In genomic region chr16:36941137-36941727, GRCm38 (mm10) we compare ENCODE assay signal across 11 mouse cellular contexts. TPM values are rescaled to one million over a fixed set of nuclear protein-coding genes. Genes with fewer than 3 reads are reported as not detected.
A peak's percentile ranks its signal among the peaks of the same experiment; 100 is the strongest.
DNase-seq lines count a peak whose midpoint lies in the region; ATAC-seq and TF ChIP-seq lines count a peak whose summit lies in the region.
"Had no signal": no experiment of that assay in that cellular context is flagged by ENCODE, and none has a peak within 500 bp of the region (broad histone marks: within the 10 kb centered on the region; RNA-seq: fewer than 3 reads in every experiment).

No protein-coding gene starts in this region.

- H3K9me3 ChIP-seq in CH12.LX (replicated peaks; ENCODE audit: low read length), result no peaks in the 10 kb centered on the region
- H3K9me3 ChIP-seq: embryonic facial prominence, embryonic 10.5 days; midbrain, embryonic 13.5 days had no signal

- H3K27ac ChIP-seq in CH12.LX (ENCODE audit: insufficient read depth, low read depth), result peak overlapping the region; percentile 64
- H3K27ac ChIP-seq: embryonic facial prominence, embryonic 10.5 days; midbrain, embryonic 13.5 days had no signal

- no peak for TF ChIP-seq CTCF in CH12.LX (conservative IDR thresholded peaks at IDR 0.05 in 1 of 2, IDR thresholded peaks at IDR 0.05 in 1 of 2; ENCODE audit: low read depth in 2 of 2, low read length in 2 of 2)

- H3K9ac ChIP-seq in CH12.LX (ENCODE audit: insufficient read depth, low read depth), result peak overlapping the region; percentile 49
- H3K9ac ChIP-seq: midbrain, embryonic 13.5 days had no signal

- dilution Hi-C loops in CH12.LX (cut with MboI; ENCODE audit: extremely low pct_ligation_motif_present, extremely low pct_unique_long_range_greater_than_20kb, low sequenced_read_pairs), result no loop called here

- peak; percentile 99 for TF ChIP-seq EP300 in CH12.LX (IDR thresholded peaks at IDR 0.05; ENCODE audit: low read length)

- H3K79me2 ChIP-seq in CH12.LX (replicated peaks; ENCODE audit: control insufficient read depth, extremely low read depth, insufficient read depth, poor library complexity, severe bottlenecking), result peaks cover 56% of the 10 kb centered on the region

- peak; percentile 61 for TF ChIP-seq POLR2A in CH12.LX (IDR thresholded peaks at IDR 0.05; ENCODE audit: low read depth, low read length)

- peak; percentile 92 for ATAC-seq in granulocyte monocyte progenitor cell, adult 5-6 weeks (replicated peaks; ENCODE audit: poor library complexity, severe bottlenecking)
- peak; percentile 35; the same call in 1 of the 2 replicates for ATAC-seq in megakaryocyte-erythroid progenitor cell, adult 5-6 weeks (replicated peaks; ENCODE audit: low FRiP score, low TSS enrichment, poor library complexity, severe bottlenecking)
- ATAC-seq: midbrain, embryonic 13.5 days; Patski had no signal

- H3K4me1 ChIP-seq in CH12.LX (ENCODE audit: control insufficient read depth in 1 of 2, insufficient read depth in 2 of 2), result peaks cover 23 to 83% of the 10 kb centered on the region in 2 experiments

- peaks cover 41 to 75% of the 10 kb centered on the region in 2 experiments for H3K36me3 ChIP-seq in CH12.LX (replicated peaks in 1 of 2; ENCODE audit: control insufficient read depth in 1 of 2, insufficient read depth in 1 of 2, low read length in 1 of 2)
- H3K36me3 ChIP-seq: embryonic facial prominence, embryonic 10.5 days; midbrain, embryonic 13.5 days had no signal

- TF ChIP-seq RAD21 in CH12.LX (IDR thresholded peaks at IDR 0.05; ENCODE audit: low read depth, low read length), result no peak

- H3K4me3 ChIP-seq in CH12.LX (replicated peaks in 1 of 3; ENCODE audit: low read depth in 2 of 3, low read length in 2 of 3, poor library complexity in 1 of 3), result peak overlapping the region in 2 of 3 experiments; percentile 11 to 14
- H3K4me3 ChIP-seq: embryonic facial prominence, embryonic 10.5 days; midbrain, embryonic 13.5 days had no signal

- no peaks in the 10 kb centered on the region for H3K27me3 ChIP-seq in CH12.LX (replicated peaks)
- H3K27me3 ChIP-seq: midbrain, embryonic 13.5 days; Patski had no signal

- in situ Hi-C loops in CH12.LX (cut with MboI; ENCODE audit: low pct_ligation_motif_present, low pct_unique_long_range_greater_than_20kb, low sequenced_read_pairs), result no loop called here

- DNase-seq in kidney, postnatal 10 days, result peak; percentile 18
- DNase-seq in kidney, adult 18-20 months, result no peak
- peak; percentile 98 for DNase-seq in CH12.LX (ENCODE audit: extremely low read depth)
- no peak for DNase-seq in left cerebral cortex, adult 8-10 months (ENCODE audit: low spot score in 2 of 2)
- DNase-seq in cerebellum, postnatal 36 days, result no peak
- DNase-seq in layer of hippocampus, adult 11-12 months (ENCODE audit: low spot score), result no peak

- peak overlapping the region; percentile 79 for H3K4me2 ChIP-seq in CH12.LX (ENCODE audit: insufficient read depth, low read depth, poor library complexity, severe bottlenecking)
- H3K4me2 ChIP-seq: midbrain, embryonic 13.5 days had no signal

TF ChIP-seq in CH12.LX, 34 proteins besides CTCF, POLR2A, EP300 and RAD21:
- TF ChIP-seq SMC3 (IDR thresholded peaks at IDR 0.05; ENCODE audit: low read depth, low read length), result peak; percentile 6; the same call in 1 of the 2 replicates
- TF ChIP-seq E2F4 (IDR thresholded peaks at IDR 0.05; ENCODE audit: insufficient replicate concordance, low read depth, low read length), result no peak
- peak; percentile 91 for TF ChIP-seq CHD2 (IDR thresholded peaks at IDR 0.05; ENCODE audit: low read length)
- peak; percentile 92 for TF ChIP-seq ETS1 (conservative IDR thresholded peaks at IDR 0.05; ENCODE audit: low read depth, low read length)
- TF ChIP-seq RCOR1 (conservative IDR thresholded peaks at IDR 0.05; ENCODE audit: low read depth, low read length), result peak; percentile 97
- TF ChIP-seq KAT2A (IDR thresholded peaks at IDR 0.05; ENCODE audit: insufficient replicate concordance, low read length), result no peak
- peak; percentile 97 for TF ChIP-seq SIN3A (IDR thresholded peaks at IDR 0.05; ENCODE audit: low read length)
- peak; percentile 87; the same call in 1 of the 2 replicates for TF ChIP-seq MAZ (IDR thresholded peaks at IDR 0.05; ENCODE audit: low read depth, low read length)
- TF ChIP-seq ZMIZ1 (IDR thresholded peaks at IDR 0.05; ENCODE audit: low read depth, low read length), result peak; percentile 62; the same call in 1 of the 2 replicates
- peak; percentile 84; the same call in 1 of the 2 replicates for TF ChIP-seq CHD1 (IDR thresholded peaks at IDR 0.05; ENCODE audit: low read depth, low read length)
- 0 out of 2 replicates have a peak, but pooled peaks have one; percentile 44 for TF ChIP-seq POLR2AphosphoS2 (IDR thresholded peaks at IDR 0.05; ENCODE audit: low read depth, low read length)
- 0 out of 2 replicates have a peak, but pooled peaks have one; percentile 36 for TF ChIP-seq MAX (IDR thresholded peaks at IDR 0.05; ENCODE audit: low read length)
- TF ChIP-seq JUN (IDR thresholded peaks at IDR 0.05; ENCODE audit: insufficient read depth, low read depth, low read length), result peak; percentile 98
- no peak for TF ChIP-seq GABPA (IDR thresholded peaks at IDR 0.05; ENCODE audit: insufficient replicate concordance, low read depth, low read length)
- TF ChIP-seq NRF1 (IDR thresholded peaks at IDR 0.05; ENCODE audit: low read depth, low read length), result 0 out of 2 replicates have a peak, but pooled peaks have one; percentile 18
- TF ChIP-seq USF2 (conservative IDR thresholded peaks at IDR 0.05; ENCODE audit: low read depth, low read length), result no peak
- peak; percentile 87 for TF ChIP-seq BHLHE40 (IDR thresholded peaks at IDR 0.05; ENCODE audit: low read depth, low read length)
- TF ChIP-seq PAX5 (IDR thresholded peaks at IDR 0.05; ENCODE audit: low read length), result no peak
- TF ChIP-seq MYC (IDR thresholded peaks at IDR 0.05; ENCODE audit: low read depth, low read length), result peak; percentile 77; the same call in 1 of the 2 replicates
- peak; percentile 95 for TF ChIP-seq MXI1 (IDR thresholded peaks at IDR 0.05; ENCODE audit: low read depth, low read length)
- TF ChIP-seq TBP (conservative IDR thresholded peaks at IDR 0.05; ENCODE audit: low read depth, low read length), result peak; percentile 74
- TF ChIP-seq MEF2A (IDR thresholded peaks at IDR 0.05; ENCODE audit: borderline replicate concordance, low read depth, low read length), result peak; percentile 95
- no peak for TF ChIP-seq UBTF (IDR thresholded peaks at IDR 0.05; ENCODE audit: low read depth, low read length)
- no peak for TF ChIP-seq ZNF384 (IDR thresholded peaks at IDR 0.05; ENCODE audit: low read depth, low read length)
- TF ChIP-seq NELFE (IDR thresholded peaks at IDR 0.05; ENCODE audit: low read depth, low read length), result peak; percentile 16; the same call in 1 of the 2 replicates
- peak; percentile 100 for TF ChIP-seq IRF4 (IDR thresholded peaks at IDR 0.05; ENCODE audit: low read depth, low read length)
- TF ChIP-seq USF1 (IDR thresholded peaks at IDR 0.05; ENCODE audit: low read depth, low read length), result no peak
- TF ChIP-seq HCFC1 (IDR thresholded peaks at IDR 0.05; ENCODE audit: low read depth, low read length), result peak; percentile 67
- TF ChIP-seq MAFK (IDR thresholded peaks at IDR 0.05; ENCODE audit: insufficient replicate concordance, low read length), result peak; percentile 77; the same call in 1 of the 2 replicates
- peak; percentile 100 for TF ChIP-seq JUND (conservative IDR thresholded peaks at IDR 0.05; ENCODE audit: low read depth, low read length)
- no peak for TF ChIP-seq ZC3H11A (IDR thresholded peaks at IDR 0.05; ENCODE audit: low read depth, low read length)
- TF ChIP-seq ZKSCAN1 (IDR thresholded peaks at IDR 0.05; ENCODE audit: borderline replicate concordance, low read depth, low read length), result no peak
- TF ChIP-seq TCF12 (IDR thresholded peaks at IDR 0.05; ENCODE audit: low read depth, low read length), result peak; percentile 93
- TF ChIP-seq ELF1 (IDR thresholded peaks at IDR 0.05; ENCODE audit: low read depth, low read length), result peak; percentile 78
TF ChIP-seq in CH12.LX: peak in this region for 24.

RNA-seq across cellular contexts. Expression of gene Hcls1, which starts 6.4 kb away (rescaled TPM):
- total RNA-seq in CH12.LX (2012; rRNA removed), result 302 and 332 TPM in 2 replicates
- 206 and 222 TPM in 2 replicates for total RNA-seq in CH12.LX (2014; rRNA removed)
- 537 and 750 TPM in 2 replicates for polyA plus RNA-seq in CH12.LX (2012; ENCODE audit: insufficient read length, low read depth)
- total RNA-seq in granulocyte monocyte progenitor cell, adult 5-6 weeks (2014; fragmentation: Nextera tagmentation), result 61.8 and 73.6 TPM in 2 replicates
- 110 and 125 TPM in 2 replicates for total RNA-seq in granulocyte monocyte progenitor cell, adult 5-6 weeks (2017)
- 31.7 and 39.9 TPM in 2 replicates for total RNA-seq in megakaryocyte-erythroid progenitor cell, adult 5-6 weeks (2014; fragmentation: Nextera tagmentation)
- total RNA-seq in megakaryocyte-erythroid progenitor cell, adult 5-6 weeks (2017), result 66.9 and 104 TPM in 2 replicates
- 10 to 100 TPM in 2 of 4 experiments, 1 to 10 TPM in 2; 3.6 to 13.4 (median 8.9) TPM for total RNA-seq in left cerebral cortex, adult 8-10 months (2022)
- polyA plus RNA-seq: Patski had no signal

RNA-seq across cellular contexts. Expression of gene Fbxo40, which starts 49.0 kb away (rescaled TPM):
- total RNA-seq in CH12.LX (2012; rRNA removed), result 0.88 and 1.5 TPM in 2 replicates
- 1.0 and 2.2 TPM in 2 replicates for total RNA-seq in CH12.LX (2014; rRNA removed)
- 3.0 and 3.7 TPM in 2 replicates for polyA plus RNA-seq in CH12.LX (2012; ENCODE audit: insufficient read length, low read depth)
- 0.19 and 0.28 TPM in 2 replicates for total RNA-seq in granulocyte monocyte progenitor cell, adult 5-6 weeks (2014; fragmentation: Nextera tagmentation)
- 0.31 and 0.47 TPM in 2 replicates for total RNA-seq in granulocyte monocyte progenitor cell, adult 5-6 weeks (2017)
- 0.66 TPM in 1 of 2 replicates, not detected in the other for total RNA-seq in megakaryocyte-erythroid progenitor cell, adult 5-6 weeks (2014; fragmentation: Nextera tagmentation)
- 1.1 and 1.6 TPM in 2 replicates for total RNA-seq in megakaryocyte-erythroid progenitor cell, adult 5-6 weeks (2017)
- total RNA-seq in left cerebral cortex, adult 8-10 months (2022), result under 1 TPM; 0.11 to 0.39 (median 0.32) TPM
- polyA plus RNA-seq: midbrain, embryonic 13.5 days had no signal

Comparison
In these comparisons a context has a peak if more than half of its experiments do, and no peak if none do; other contexts are left out.
1. DNase-seq: peak in kidney, postnatal 10 days (single experiment) and CH12.LX (single experiment); none in kidney, adult 18-20 months (single experiment), left cerebral cortex, adult 8-10 months (0 of 2), cerebellum, postnatal 36 days (0 of 2) and layer of hippocampus, adult 11-12 months (single experiment).